8 mouse cellular contexts compared by ENCODE assay signal in genomic region chr2:103957649-103958546, GRCm38 (mm10). TPM values are rescaled to one million over a fixed set of nuclear protein-coding genes. Genes with fewer than 3 reads are reported as not detected.
DNase-seq lines count a peak whose midpoint lies in the region; ATAC-seq and TF ChIP-seq lines count a peak whose summit lies in the region.

Lmo2 (plus strand) TSS chr2:103957986.

- no peak for DNase-seq in neural tube, embryonic 11.5 days (ENCODE audit: low spot score)
- DNase-seq in neural tube, embryonic 10.5 days (ENCODE audit: extremely low spot score, low spot score), result no peak
- no peak for DNase-seq in hindbrain, postnatal 0 days (ENCODE audit: low spot score)
- no peak for DNase-seq in thymus, adult 18-20 months
- DNase-seq in urinary bladder, postnatal 10 days (ENCODE audit: low spot score), result no peak
- no peak for DNase-seq in gastrocnemius, adult 8-10 months (ENCODE audit: low spot score in 2 of 2)

- H3K9me3 ChIP-seq in neural tube, embryonic 11.5 days (ENCODE audit: control insufficient read depth, low read length), result no peaks in the 10 kb centered on the region
- H3K9me3 ChIP-seq in forebrain, embryonic 12.5 days, result no peaks in the 10 kb centered on the region
- H3K9me3 ChIP-seq in hindbrain, postnatal 0 days (ENCODE audit: low read length), result no peaks in the 10 kb centered on the region

- no peaks in the 10 kb centered on the region for H3K27me3 ChIP-seq in neural tube, embryonic 11.5 days (ENCODE audit: control insufficient read depth, insufficient read depth, low read length)
- no peaks in the 10 kb centered on the region for H3K27me3 ChIP-seq in forebrain, embryonic 12.5 days
- no peaks in the 10 kb centered on the region for H3K27me3 ChIP-seq in hindbrain, postnatal 0 days (ENCODE audit: insufficient read depth, low read length)

- H3K4me2 ChIP-seq in neural tube, embryonic 11.5 days (ENCODE audit: low read depth), result no peak within 1 kb of the TSS
- H3K4me2 ChIP-seq in forebrain, embryonic 12.5 days, result no peak within 1 kb of the TSS
- H3K4me2 ChIP-seq in hindbrain, postnatal 0 days (ENCODE audit: low read depth, low read length), result no peak within 1 kb of the TSS

- WGBS in neural tube, embryonic 11.5 days, result 63% methylated on average over 10 of the region's 10 CpGs
- WGBS in forebrain, embryonic 12.5 days, result 75% methylated on average over 10 of the region's 10 CpGs
- WGBS in hindbrain, postnatal 0 days, result 76% methylated on average over 10 of the region's 10 CpGs
- WGBS in macrophage (ENCODE audit: missing documents), result 69% methylated on average over 10 of the region's 10 CpGs

- H3K4me1 ChIP-seq in neural tube, embryonic 11.5 days (ENCODE audit: control insufficient read depth, insufficient read depth, low read length), result no peaks in the 10 kb centered on the region
- no peaks in the 10 kb centered on the region for H3K4me1 ChIP-seq in forebrain, embryonic 12.5 days
- H3K4me1 ChIP-seq in hindbrain, postnatal 0 days (ENCODE audit: insufficient read depth, low read length), result no peaks in the 10 kb centered on the region

- TF ChIP-seq CTCF in hindbrain, postnatal 0 days (IDR thresholded peaks at IDR 0.05; ENCODE audit: low read depth), result no peak

- no peaks in the 10 kb centered on the region for H3K36me3 ChIP-seq in neural tube, embryonic 11.5 days (ENCODE audit: control insufficient read depth, insufficient read depth, low read length)
- no peaks in the 10 kb centered on the region for H3K36me3 ChIP-seq in forebrain, embryonic 12.5 days (replicated peaks)
- H3K36me3 ChIP-seq in hindbrain, postnatal 0 days (ENCODE audit: insufficient read depth, low read length), result no peaks in the 10 kb centered on the region
- H3K36me3 ChIP-seq in macrophage (ENCODE audit: inconsistent target), result no peaks in the 10 kb centered on the region

- no peaks in the 10 kb centered on the region for H3K79me2 ChIP-seq in macrophage (ENCODE audit: inconsistent target)

- no peak within 1 kb of the TSS for H3K9ac ChIP-seq in neural tube, embryonic 11.5 days (ENCODE audit: low read length)
- no peak within 1 kb of the TSS for H3K9ac ChIP-seq in forebrain, embryonic 12.5 days
- no peak within 1 kb of the TSS for H3K9ac ChIP-seq in hindbrain, postnatal 0 days (replicated peaks; ENCODE audit: low read length)

- no peak within 1 kb of the TSS for H3K27ac ChIP-seq in neural tube, embryonic 11.5 days (ENCODE audit: low read depth, low read length)
- H3K27ac ChIP-seq in forebrain, embryonic 12.5 days, result no peak within 1 kb of the TSS
- H3K27ac ChIP-seq in hindbrain, postnatal 0 days, result no peak within 1 kb of the TSS
- no peak within 1 kb of the TSS for H3K27ac ChIP-seq in macrophage

- H3K4me3 ChIP-seq in neural tube, embryonic 11.5 days (ENCODE audit: low read depth, low read length), result no peak within 1 kb of the TSS
- no peak within 1 kb of the TSS for H3K4me3 ChIP-seq in forebrain, embryonic 12.5 days (replicated peaks)
- no peak within 1 kb of the TSS for H3K4me3 ChIP-seq in hindbrain, postnatal 0 days (ENCODE audit: low read length)
- H3K4me3 ChIP-seq in macrophage (ENCODE audit: inconsistent target), result no peak within 1 kb of the TSS

- ATAC-seq in neural tube, embryonic 11.5 days (ENCODE audit: insufficient read depth, low FRiP score, low TSS enrichment), result no peak
- ATAC-seq in forebrain, embryonic 12.5 days (ENCODE audit: low FRiP score), result no peak
- no peak for ATAC-seq in hindbrain, postnatal 0 days

RNA-seq across cellular contexts. Expression of gene Lmo2, which starts in this region (rescaled TPM):
- polyA plus RNA-seq in neural tube, embryonic 11.5 days (2014; fragmentation: Nextera tagmentation; extraction: Ambion mirVana), result 27.7 and 30.7 TPM in 2 replicates
- polyA plus RNA-seq in forebrain, embryonic 12.5 days (2016; fragmentation: Nextera tagmentation; extraction: Ambion mirVana), result 29.1 and 39.5 TPM in 2 replicates
- 25.7 and 28.0 TPM in 2 replicates for total RNA-seq in hindbrain, postnatal 0 days (2014; rRNA removed)
- 31.2 TPM in 2 replicates for polyA plus RNA-seq in hindbrain, postnatal 0 days (2015; fragmentation: Nextera tagmentation; extraction: Ambion mirVana)
- 100 to 1,000 TPM in 12 of 26 experiments, 10 to 100 TPM in 14; 39.5 to 213 (median 98.9) TPM for total RNA-seq in macrophage (2018; cell fraction: chromatin; rRNA removed)
- 100 to 1,000 TPM; 111 to 268 (median 186) TPM for total RNA-seq in macrophage (2018; cell fraction: cytosol; rRNA removed)
- 100 to 1,000 TPM in 23 of 26 experiments, 10 to 100 TPM in 3; 86.9 to 369 (median 162) TPM for total RNA-seq in macrophage (2018; cell fraction: nucleus; rRNA removed)
- polyA plus RNA-seq in macrophage (2018), result 181 to 268 TPM (median 246 TPM) in 3 replicates
- 1 to 10 TPM; 3.4 to 9.1 (median 4.6) TPM for total RNA-seq in gastrocnemius, adult 8-10 months (2022)
